Mouse (Mus musculus): ENCODE measurements around the gene Leng8. TPM values are rescaled to one million over a fixed set of nuclear protein-coding genes. Genes with fewer than 3 reads are reported as not detected.
"Not testable (repeated sequence)": the region's sequence is repeated elsewhere in the genome, so short reads cannot be mapped to it uniquely, and the experiment has no call there.

Gene Leng8
- polyA plus RNA-seq, 2 experiments = 45.8 to 365 TPM

GRCm38 (mm10) chr7:4151241-4151640 lies 14.4 kb downstream of the Leng8 start:
- ATAC-seq (ENCODE audit: low FRiP score, low read depth) (no peak), DNase-seq (ENCODE audit: low spot score) (no peak)
- no peak overlapping the region for H3K9ac ChIP-seq (ENCODE audit: low read depth, low read length, severe bottlenecking)
- H3K4me2 ChIP-seq (replicated peaks; ENCODE audit: low read depth, low read length, severe bottlenecking) = no peak overlapping the region
- no peak overlapping the region for H3K27ac ChIP-seq (replicated peaks; ENCODE audit: low read depth, low read length)
- no peak for TF ChIP-seq POLR2A (IDR thresholded peaks at IDR 0.05; ENCODE audit: borderline replicate concordance, extremely low read depth, insufficient read depth, insufficient read length)
- H3K4me3 ChIP-seq (replicated peaks; ENCODE audit: low read length) = no peak overlapping the region
- no peaks in the 10 kb centered on the region for H3K9me3 ChIP-seq (ENCODE audit: control insufficient read depth, low read length)
- WGBS = 33% methylated on average over 17 of the region's 22 CpGs
- peaks cover 34% of the 10 kb centered on the region for H3K36me3 ChIP-seq (ENCODE audit: control insufficient read depth, insufficient read depth, low read length)
- H3K4me1 ChIP-seq (ENCODE audit: control insufficient read depth, insufficient read depth, low read length) = peaks cover 21% of the 10 kb centered on the region
- H3K27me3 ChIP-seq (ENCODE audit: control insufficient read depth, insufficient read depth, low read length) = peaks cover 11% of the 10 kb centered on the region; the same call in 1 of the 2 replicates

DNA sequence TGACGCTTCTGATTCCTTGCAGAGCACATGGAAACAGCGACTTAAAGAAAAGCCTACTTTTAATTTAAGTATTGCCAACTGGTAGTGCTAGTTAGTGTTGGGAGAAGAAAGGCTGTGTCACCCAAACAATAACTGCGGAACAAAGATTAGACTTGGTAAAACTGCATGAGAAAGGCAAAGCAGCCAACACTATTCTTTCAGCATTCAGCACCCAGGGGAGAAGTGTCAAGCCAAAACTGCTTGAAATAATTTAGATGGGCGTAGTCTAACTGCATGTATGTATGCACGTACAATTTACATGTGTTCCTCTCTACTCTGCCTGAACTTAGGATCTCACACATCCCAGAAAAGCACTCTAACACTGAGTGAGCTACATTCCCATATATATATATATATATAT lies 17.5 kb downstream of the Leng8 start:
- TF ChIP-seq POLR2A (IDR thresholded peaks at IDR 0.05; ENCODE audit: borderline replicate concordance, extremely low read depth, insufficient read depth, insufficient read length) = no peak
- WGBS = 69% methylated on average over 5 of the region's 5 CpGs
- no peak for DNase-seq (ENCODE audit: low spot score)

DNA sequence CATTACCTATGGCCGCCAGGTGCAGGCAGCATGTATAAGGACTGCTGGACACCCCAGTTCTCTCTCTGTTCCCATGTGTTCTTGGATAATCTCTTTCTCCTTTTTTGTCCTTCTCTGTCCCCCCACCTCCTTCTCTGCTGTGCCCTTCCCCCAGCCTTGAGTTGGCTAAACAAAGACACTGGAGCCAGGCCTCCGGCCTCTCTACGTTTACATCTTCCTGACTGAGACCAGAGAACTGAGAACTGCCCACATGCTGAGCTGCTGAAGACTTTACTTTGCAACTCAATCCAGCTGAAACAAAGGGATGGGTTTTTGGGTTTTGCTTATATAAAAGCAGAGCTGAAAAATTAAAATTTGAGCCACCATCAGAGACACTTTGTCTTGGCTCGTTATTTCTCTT lies 18.1 kb downstream of the Leng8 start:
- no peak for TF ChIP-seq POLR2A (IDR thresholded peaks at IDR 0.05; ENCODE audit: borderline replicate concordance, extremely low read depth, insufficient read depth, insufficient read length)
- 61% methylated on average over 4 of the region's 4 CpGs for WGBS
- H3K27me3 ChIP-seq (ENCODE audit: control insufficient read depth, insufficient read depth, low read length) = peaks cover 11% of the 10 kb centered on the region; the same call in 1 of the 2 replicates

More for the DNA sequence above, 17.5 kb downstream of the Leng8 start:
- Histone ChIP-seq H3K27me3 (ENCODE audit: control insufficient read depth, insufficient read depth, low read length) (peaks cover 11% of the 10 kb centered on the region; the same call in 1 of the 2 replicates), H3K9ac (ENCODE audit: low read depth, low read length, severe bottlenecking) (no peak overlapping the region), H3K9me3 (ENCODE audit: control insufficient read depth, low read length) (no peaks in the 10 kb centered on the region), H3K4me2 (replicated peaks; ENCODE audit: low read depth, low read length, severe bottlenecking) (no peak overlapping the region), H3K36me3 (ENCODE audit: control insufficient read depth, insufficient read depth, low read length) (peaks cover 11% of the 10 kb centered on the region), H3K4me1 (ENCODE audit: control insufficient read depth, insufficient read depth, low read length) (peaks cover 13% of the 10 kb centered on the region), H3K4me3 (replicated peaks; ENCODE audit: low read length) (no peak overlapping the region), H3K27ac (replicated peaks; ENCODE audit: low read depth, low read length) (no peak overlapping the region; the same call in 1 of the 2 replicates)
- no peak for ATAC-seq (ENCODE audit: low FRiP score, low read depth)

GRCm38 (mm10) chr7:4161596-4161995 lies 24.8 kb downstream of the Leng8 start:
- H3K9me3 ChIP-seq (ENCODE audit: control insufficient read depth, low read length); H3K4me2 ChIP-seq (replicated peaks; ENCODE audit: low read depth, low read length, severe bottlenecking); H3K4me3 ChIP-seq (replicated peaks; ENCODE audit: low read length); H3K27ac ChIP-seq (replicated peaks; ENCODE audit: low read depth, low read length); H3K36me3 ChIP-seq (ENCODE audit: control insufficient read depth, insufficient read depth, low read length); ATAC-seq (ENCODE audit: low FRiP score, low read depth); H3K27me3 ChIP-seq (ENCODE audit: control insufficient read depth, insufficient read depth, low read length); DNase-seq (ENCODE audit: low spot score); H3K9ac ChIP-seq (ENCODE audit: low read depth, low read length, severe bottlenecking): not testable (repeated sequence)
- WGBS = 95% methylated on average over 4 of the region's 4 CpGs
- H3K4me1 ChIP-seq (ENCODE audit: control insufficient read depth, insufficient read depth, low read length) = peaks cover 14% of the 10 kb centered on the region

More for the DNA sequence above, 18.1 kb downstream of the Leng8 start:
- ATAC-seq (ENCODE audit: low FRiP score, low read depth) (no peak), DNase-seq (ENCODE audit: low spot score) (no peak)
- H3K9ac ChIP-seq (ENCODE audit: low read depth, low read length, severe bottlenecking) = no peak overlapping the region
- no peaks in the 10 kb centered on the region for H3K9me3 ChIP-seq (ENCODE audit: control insufficient read depth, low read length)
- H3K4me3 ChIP-seq (replicated peaks; ENCODE audit: low read length) = no peak overlapping the region
- peaks cover 11% of the 10 kb centered on the region for H3K4me1 ChIP-seq (ENCODE audit: control insufficient read depth, insufficient read depth, low read length)
- H3K36me3 ChIP-seq (ENCODE audit: control insufficient read depth, insufficient read depth, low read length) = peaks cover 11% of the 10 kb centered on the region
- H3K4me2 ChIP-seq (replicated peaks; ENCODE audit: low read depth, low read length, severe bottlenecking) = no peak overlapping the region
- H3K27ac ChIP-seq (replicated peaks; ENCODE audit: low read depth, low read length) = no peak overlapping the region

DNA sequence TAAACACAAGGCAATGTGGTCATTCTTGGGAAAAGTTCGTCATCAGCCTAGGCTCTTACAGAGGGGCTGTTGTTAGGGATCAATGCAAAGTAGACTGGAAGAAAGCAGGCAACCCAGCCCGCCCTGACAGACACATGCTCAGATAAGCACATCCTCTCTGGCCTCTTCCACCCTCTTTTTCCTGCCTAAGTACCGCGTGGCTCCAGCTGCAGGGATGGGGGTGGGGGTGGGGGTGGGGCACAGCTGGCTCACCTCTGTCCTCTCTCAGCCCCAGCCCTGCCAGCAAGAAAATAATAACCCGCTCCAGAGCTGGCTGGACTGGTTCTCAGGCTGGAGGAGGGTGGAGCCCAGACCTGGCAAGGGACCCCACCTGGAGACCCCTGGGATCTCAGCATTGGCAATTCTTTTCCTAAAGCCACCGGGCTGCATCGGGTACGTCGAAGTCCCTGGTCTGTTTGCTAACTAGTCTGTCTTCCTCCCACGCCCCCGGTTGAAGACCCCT lies 26.8 kb downstream of the Leng8 start:
- WGBS = 2% methylated on average over 11 of the region's 11 CpGs
- Histone ChIP-seq H3K9ac (ENCODE audit: low read depth, low read length, severe bottlenecking) (peak overlapping the region; percentile 65), H3K27ac (replicated peaks; ENCODE audit: low read depth, low read length) (peak overlapping the region; percentile 87), H3K4me1 (ENCODE audit: control insufficient read depth, insufficient read depth, low read length) (peaks cover 14% of the 10 kb centered on the region), H3K9me3 (ENCODE audit: control insufficient read depth, low read length) (no peaks in the 10 kb centered on the region), H3K4me2 (replicated peaks; ENCODE audit: low read depth, low read length, severe bottlenecking) (peak overlapping the region; percentile 86), H3K36me3 (ENCODE audit: control insufficient read depth, insufficient read depth, low read length) (peaks cover 3% of the 10 kb centered on the region; the same call in 1 of the 2 replicates), H3K4me3 (replicated peaks; ENCODE audit: low read length) (peak overlapping the region; percentile 66), H3K27me3 (ENCODE audit: control insufficient read depth, insufficient read depth, low read length) (no peaks in the 10 kb centered on the region)
- ATAC-seq (ENCODE audit: low FRiP score, low read depth) (peak; percentile 38), DNase-seq (ENCODE audit: low spot score) (no peak)
- TF ChIP-seq POLR2A (IDR thresholded peaks at IDR 0.05; ENCODE audit: borderline replicate concordance, extremely low read depth, insufficient read depth, insufficient read length) = no peak

All from limb, embryonic 14.5 days (tissue).